Mouse (Mus musculus) bone marrow, adult 2 months (tissue): Measurements from ENCODE around the gene Sec24a.

ENCODE experiments used
- CTCF ChIP-seq: fragments of 200-500 bp; IDR thresholded peaks from 2 replicates; pipeline ENCODE4 v1.5.1; 2011; ENCODE audit warnings: low read length, control low read depth; ENCODE audit not compliant: control insufficient read depth, insufficient read depth
- POLR2A ChIP-seq: fragments of 200-500 bp; IDR thresholded peaks from 2 replicates; pipeline ENCODE4 v1.6.1; 2011; ENCODE audit warnings: low read depth, mild to moderate bottlenecking, control low read depth, low read length, borderline replicate concordance; ENCODE audit not compliant: control insufficient read depth

GRCm38 (mm10) chr11:51646245-51646644 lies 117.2 kb downstream of the Sec24a start:
- TF ChIP-seq CTCF (no peak), POLR2A (no peak)
